Mouse (Mus musculus) myocyte (in vitro differentiated cells): ENCODE measurements around the gene Nat8l. TPM values are rescaled to one million over a fixed set of nuclear protein-coding genes. Genes with fewer than 3 reads are reported as not detected.

ENCODE experiments used
- H3K27me3 ChIP-seq: one replicate; pipeline ENCODE4 v1.6.1; 2011; ENCODE audit not compliant: control insufficient read depth, insufficient read depth, insufficient read length
- H3K36me3 ChIP-seq: one replicate; pipeline ENCODE4 v1.6.1; 2011; ENCODE audit not compliant: control insufficient read depth, insufficient read depth
- H3K4me2 ChIP-seq: one replicate; pipeline ENCODE4 v1.6.1; 2011; ENCODE audit warnings: low read depth, control low read depth
- H3K4me3 ChIP-seq: one replicate; pipeline ENCODE4 v1.5.1; 2011; ENCODE audit warnings: mild to moderate bottlenecking, control low read depth, moderate library complexity
- H3K79me2 ChIP-seq: one replicate; pipeline ENCODE4 v1.6.1; 2011; ENCODE audit not compliant: control insufficient read depth, insufficient read depth
- H3ac ChIP-seq: one replicate; pipeline ENCODE4 v1.6.1; 2011; ENCODE audit not compliant: control insufficient read depth, insufficient read length
- CEBPB ChIP-seq: IDR thresholded peaks from 2 replicates; pipeline ENCODE4 v1.6.1; 2011; ENCODE audit warnings: mild to moderate bottlenecking, moderate library complexity; ENCODE audit not compliant: poor library complexity, insufficient read depth, severe bottlenecking
- E2F4 ChIP-seq: IDR thresholded peaks from one replicate; pipeline ENCODE4 v1.6.1; 2011; ENCODE audit warnings: mild to moderate bottlenecking, control low read depth, moderate library complexity; ENCODE audit not compliant: insufficient read depth
- MAX ChIP-seq: IDR thresholded peaks from one replicate; pipeline ENCODE4 v1.6.1; 2011; ENCODE audit warnings: low read depth, mild to moderate bottlenecking, control low read depth
- MYOD1 ChIP-seq, 3 experiments: IDR thresholded peaks; one replicate each; pipeline ENCODE4 v1.6.1; 2011; ENCODE audit warnings: control low read depth in 2 of 3, low read depth in 2 of 3, mild to moderate bottlenecking in 2 of 3, moderate library complexity in 1 of 3; ENCODE audit not compliant: insufficient read length in 2 of 3, control insufficient read depth in 1 of 3
- MYOG ChIP-seq, 3 experiments: IDR thresholded peaks; one replicate each; pipeline ENCODE4 v1.6.1; 2011; ENCODE audit warnings: control low read depth in 2 of 3, low read depth in 2 of 3, mild to moderate bottlenecking in 2 of 3; ENCODE audit not compliant: insufficient read length in 2 of 3, control insufficient read depth in 1 of 3, insufficient read depth in 1 of 3
- POLR2A ChIP-seq: IDR thresholded peaks from one replicate; pipeline ENCODE4 v1.6.1; 2011; ENCODE audit warnings: low read depth, mild to moderate bottlenecking, control low read depth, moderate library complexity; ENCODE audit not compliant: insufficient read length
- POLR2AphosphoS2 ChIP-seq: IDR thresholded peaks from one replicate; pipeline ENCODE4 v1.6.1; 2011; ENCODE audit warnings: low read depth, control low read depth; ENCODE audit not compliant: insufficient read length
- REST ChIP-seq: IDR thresholded peaks from one replicate; pipeline ENCODE4 v1.6.1; 2011; ENCODE audit warnings: mild to moderate bottlenecking, control low read depth, moderate library complexity; ENCODE audit not compliant: insufficient read depth, insufficient read length
- SRF ChIP-seq: IDR thresholded peaks from one replicate; pipeline ENCODE4 v1.6.1; 2011; ENCODE audit warnings: low read depth; ENCODE audit not compliant: control insufficient read depth, insufficient read length
- TCF12 ChIP-seq: IDR thresholded peaks from one replicate; pipeline ENCODE4 v1.6.1; 2011; ENCODE audit warnings: mild to moderate bottlenecking, control low read depth; ENCODE audit not compliant: poor library complexity, insufficient read depth, severe bottlenecking
- TCF3 ChIP-seq: IDR thresholded peaks from one replicate; pipeline ENCODE4 v1.6.1; 2011; ENCODE audit warnings: low read depth, control low read depth; ENCODE audit not compliant: insufficient read length
- USF1 ChIP-seq: IDR thresholded peaks from one replicate; pipeline ENCODE4 v1.6.1; 2011; ENCODE audit warnings: low read depth, mild to moderate bottlenecking, control low read depth, moderate library complexity
- polyA plus RNA-seq: library from polyadenylated mRNA; unstranded; fragments of >200 nt; fragmentation: generic; extraction: Trizol; gene quantifications from one replicate; pipeline ENCODE4 v1.2.1, GENCODE M21; 2012; ENCODE audit warnings: missing spikeins

Nat8l gene
- polyA plus RNA-seq, 1 experiment, result 0.01 TPM

- TF ChIP-seq USF1, result no peak
- TF ChIP-seq TCF3, result no peak
- no peak for TF ChIP-seq SRF
- TF ChIP-seq E2F4, result no peak
- TF ChIP-seq TCF12, result no peak
- no peak for TF ChIP-seq REST
- TF ChIP-seq MAX, result no peak
- TF ChIP-seq POLR2AphosphoS2, result no peak
- TF ChIP-seq MYOG (IDR thresholded peaks at IDR 0.05; ENCODE audit: control insufficient read depth in 1 of 3, insufficient read depth in 1 of 3, insufficient read length in 2 of 3, low read depth in 2 of 3), result no peak
- no peaks in the 10 kb centered on the region for H3K36me3 ChIP-seq
- no peak within 1 kb of the TSS for H3K4me2 ChIP-seq
- no peak within 1 kb of the TSS for H3K4me3 ChIP-seq
- H3K79me2 ChIP-seq, result no peaks in the 10 kb centered on the region
- no peak within 1 kb of the TSS for H3ac ChIP-seq
- H3K27me3 ChIP-seq, result peaks cover 57% of the 10 kb centered on the region
These were observed 12.3 kb upstream of the Nat8l start, which contains the start of gene Gm1673 for GRCm38 (mm10) chr5:33983309-33984121. Gm1673 (plus strand) TSS chr5:33983433.

- TF ChIP-seq REST (no peak), MYOD1 (IDR thresholded peaks at IDR 0.05; ENCODE audit: control insufficient read depth in 1 of 3, insufficient read length in 2 of 3, low read depth in 2 of 3) (no peak)
- no peak overlapping the region for H3K4me3 ChIP-seq
- no peak overlapping the region for H3ac ChIP-seq
- H3K27me3 ChIP-seq, result peaks cover 53% of the 10 kb centered on the region
- H3K79me2 ChIP-seq, result no peaks in the 10 kb centered on the region
- no peak overlapping the region for H3K4me2 ChIP-seq
- no peaks in the 10 kb centered on the region for H3K36me3 ChIP-seq
These were observed 836 bp upstream of the Nat8l start for GRCm38 (mm10) chr5:33994671-33995625.

DNA sequence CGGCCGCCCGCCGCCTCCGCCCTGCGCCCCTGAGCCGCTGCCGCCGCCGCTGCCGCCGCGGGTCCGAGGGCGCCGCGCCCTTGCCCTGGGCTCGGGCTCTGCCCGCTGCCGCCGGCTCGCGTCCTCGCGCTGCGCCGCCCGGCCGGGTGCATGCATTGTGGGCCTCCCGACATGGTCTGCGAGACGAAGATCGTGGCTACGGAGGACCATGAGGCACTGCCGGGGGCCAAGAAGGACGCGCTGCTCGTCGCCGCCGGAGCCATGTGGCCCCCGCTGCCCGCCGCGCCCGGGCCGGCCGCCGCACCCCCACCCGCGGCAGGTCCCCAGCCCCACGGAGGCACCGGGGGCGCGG lies 886 bp downstream of the Nat8l start:
- H3K27me3 ChIP-seq, result peaks cover 60% of the 10 kb centered on the region
- no peaks in the 10 kb centered on the region for H3K79me2 ChIP-seq
- no peaks in the 10 kb centered on the region for H3K36me3 ChIP-seq
- H3K4me3 ChIP-seq, result no peak overlapping the region
- TF ChIP-seq TCF3 (no peak), POLR2AphosphoS2 (no peak), TCF12 (no peak)
- H3K4me2 ChIP-seq, result no peak overlapping the region
- no peak overlapping the region for H3ac ChIP-seq

DNA sequence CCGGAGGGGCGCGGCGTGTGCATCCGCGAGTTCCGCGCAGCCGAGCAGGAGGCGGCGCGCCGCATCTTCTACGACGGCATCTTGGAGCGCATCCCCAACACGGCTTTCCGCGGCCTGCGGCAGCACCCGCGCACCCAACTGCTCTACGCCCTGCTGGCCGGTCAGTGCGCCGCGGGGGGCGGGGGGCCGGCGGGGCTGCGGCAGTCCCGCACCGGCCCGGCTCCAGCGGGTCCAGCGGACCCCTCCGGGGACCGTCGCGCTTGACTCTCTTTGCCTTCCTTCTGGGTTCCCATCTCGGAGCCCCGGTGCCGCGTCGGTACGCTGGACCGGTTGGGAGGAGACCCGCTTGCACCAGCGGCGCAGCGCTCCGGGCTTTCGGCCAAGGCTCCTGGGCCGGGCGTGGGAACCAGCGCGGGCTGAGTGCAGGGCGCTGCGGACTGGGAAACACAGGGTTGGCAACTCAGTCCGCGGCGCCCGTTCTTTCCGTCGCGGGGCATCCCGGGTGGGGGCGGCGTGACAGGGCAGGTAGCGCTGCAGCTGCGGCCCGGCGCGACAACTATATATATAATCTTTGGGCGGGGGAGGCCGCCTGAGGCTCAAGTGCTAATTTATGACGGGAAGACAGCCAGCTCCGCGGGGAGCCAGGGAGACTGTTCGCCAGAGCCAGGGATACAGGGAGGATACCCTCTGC lies 1.4 kb downstream of the Nat8l start:
- H3K36me3 ChIP-seq, result no peaks in the 10 kb centered on the region
- no peak overlapping the region for H3ac ChIP-seq
- peaks cover 60% of the 10 kb centered on the region for H3K27me3 ChIP-seq
- TF ChIP-seq USF1 (no peak), TCF12 (no peak), E2F4 (no peak), SRF (no peak), CEBPB (no peak), MYOG (IDR thresholded peaks at IDR 0.05; ENCODE audit: control insufficient read depth in 1 of 3, insufficient read depth in 1 of 3, insufficient read length in 2 of 3, low read depth in 2 of 3) (no peak), MYOD1 (IDR thresholded peaks at IDR 0.05; ENCODE audit: control insufficient read depth in 1 of 3, insufficient read length in 2 of 3, low read depth in 2 of 3) (no peak), POLR2A (no peak), MAX (no peak), TCF3 (no peak)
- no peak overlapping the region for H3K4me2 ChIP-seq
- H3K4me3 ChIP-seq, result no peak overlapping the region
- no peaks in the 10 kb centered on the region for H3K79me2 ChIP-seq
